Mouse (Mus musculus) gastrocnemius, adult 18-20 months (tissue): ENCODE data around the gene Gm45837. TPM values are rescaled to one million over a fixed set of nuclear protein-coding genes. Genes with fewer than 3 reads are reported as not detected.

Experiments used
- DNase-seq: peaks from one replicate; pipeline ENCODE4 v3.0.0; 2021; ENCODE audit warnings: low spot score
- long read RNA-seq, 2 experiments: library from polyadenylated mRNA; stranded (forward); transcript quantifications; one replicate each; pipeline ENCODE4 v2.0.0; 2021
- total RNA-seq, 2 experiments: library from RNA; stranded (reverse); gene quantifications; 2 replicates each; pipeline ENCODE4 v1.2.3; 2021

Gene Gm45837
- total RNA-seq: not detected
- long read RNA-seq, experiment 1, partial matches to known transcripts: 0 of 1 reads
- long read RNA-seq, experiment 1, other reads (novel, unspliced or antisense): 1 of 1 reads
- long read RNA-seq, experiment 2, partial matches to known transcripts: 0 of 2 reads
- long read RNA-seq, experiment 2, other reads (novel, unspliced or antisense): 2 of 2 reads

DNA sequence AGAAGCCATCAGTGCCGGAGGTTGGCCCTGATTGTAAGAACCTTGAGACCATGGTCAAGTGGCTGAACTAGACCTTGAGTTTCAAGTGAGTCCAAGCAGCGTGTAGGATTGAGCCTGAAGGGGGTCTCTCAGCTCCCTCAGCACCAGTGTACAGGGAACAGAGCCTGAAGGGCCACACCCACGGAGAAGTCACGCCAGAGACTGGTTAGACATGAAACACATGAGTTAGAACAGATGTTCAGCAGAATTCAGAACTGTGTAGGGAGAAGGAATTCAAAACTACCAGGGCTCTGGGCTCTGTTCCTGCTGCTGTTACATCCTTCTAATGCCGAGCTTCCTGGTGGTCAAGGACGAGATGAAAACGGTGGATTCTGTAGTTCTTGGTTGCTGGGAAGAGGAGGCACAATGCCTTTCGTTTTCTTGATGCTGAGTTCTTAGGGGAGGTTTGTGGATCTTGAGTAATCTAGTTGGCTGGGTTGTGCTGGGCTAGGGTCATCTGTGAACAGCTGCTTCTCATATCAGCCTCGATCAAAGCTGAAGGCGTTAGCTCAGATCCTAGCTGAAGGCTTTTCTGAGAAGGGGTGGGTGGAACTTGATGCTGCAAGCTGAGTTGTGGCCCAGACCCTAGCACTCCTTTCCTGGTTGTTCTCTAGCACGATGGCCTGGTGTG is at the start of gene Gm45837:
TSS of gene Gm45837 (plus strand) at position 620 of the 670 bp plus-strand sequence.
- no peak for DNase-seq

DNA sequence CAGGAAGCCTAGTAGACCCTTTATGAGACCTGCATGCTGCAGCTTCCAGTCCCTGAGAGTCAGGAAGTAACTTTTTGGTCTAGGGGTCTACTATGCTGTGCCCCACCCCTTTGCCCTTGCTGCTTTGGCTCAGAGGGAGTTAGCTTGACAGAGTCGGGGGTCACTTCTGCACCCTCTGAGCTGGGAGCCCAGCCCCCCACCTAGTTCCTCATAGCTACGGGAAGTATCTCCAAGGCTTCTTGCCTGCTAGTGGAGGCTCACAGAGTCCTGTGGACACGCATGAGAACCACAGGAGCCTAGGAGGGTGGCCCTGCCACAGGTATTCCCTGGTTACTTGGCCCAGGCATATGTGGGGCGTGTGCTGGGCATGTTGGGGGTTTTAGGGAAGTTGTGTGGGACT is 49.7 kb upstream of the Gm45837 start:
- DNase-seq: no peak

DNA sequence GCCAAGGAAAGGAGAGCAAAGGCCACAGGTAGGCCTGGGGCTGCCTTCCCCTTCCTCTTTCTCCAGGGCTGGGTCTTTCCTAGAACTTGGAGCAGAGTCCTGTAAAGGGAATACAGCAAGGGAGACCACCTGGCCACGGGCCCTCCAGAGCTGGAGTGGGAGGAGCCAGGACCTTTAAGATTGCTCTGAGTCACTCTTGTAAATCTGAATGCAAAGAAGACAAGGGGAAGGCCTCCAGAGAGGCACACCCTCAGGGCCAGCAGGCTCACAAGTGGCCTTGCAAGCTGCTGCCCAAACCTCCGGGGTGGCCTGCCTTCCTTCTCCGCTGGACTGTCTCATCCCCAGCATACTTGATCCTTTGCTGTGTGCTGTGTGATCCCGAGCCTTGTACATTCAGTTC is 48.9 kb upstream of the Gm45837 start:
- no peak for DNase-seq

DNA sequence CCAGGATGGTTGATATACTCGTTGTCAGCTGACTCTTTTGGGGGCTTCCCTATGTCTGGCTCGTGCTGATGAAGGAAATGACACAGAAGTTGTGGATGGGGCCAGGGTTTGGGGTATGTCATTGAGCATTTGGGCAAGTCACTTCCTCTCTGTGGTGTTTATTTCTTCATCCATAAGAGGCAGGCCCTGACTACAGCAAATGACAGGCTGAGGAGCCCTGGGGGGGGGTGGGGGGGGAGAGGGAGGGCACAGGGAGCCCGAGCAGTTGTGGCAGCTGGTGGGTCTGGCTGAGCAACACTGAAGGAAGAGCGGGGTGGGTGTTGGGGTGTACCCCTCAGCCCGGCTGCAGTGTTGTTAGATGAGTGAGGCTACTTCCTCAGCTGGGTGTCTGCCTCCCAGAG is 47.9 kb upstream of the Gm45837 start:
- DNase-seq: no peak

DNA sequence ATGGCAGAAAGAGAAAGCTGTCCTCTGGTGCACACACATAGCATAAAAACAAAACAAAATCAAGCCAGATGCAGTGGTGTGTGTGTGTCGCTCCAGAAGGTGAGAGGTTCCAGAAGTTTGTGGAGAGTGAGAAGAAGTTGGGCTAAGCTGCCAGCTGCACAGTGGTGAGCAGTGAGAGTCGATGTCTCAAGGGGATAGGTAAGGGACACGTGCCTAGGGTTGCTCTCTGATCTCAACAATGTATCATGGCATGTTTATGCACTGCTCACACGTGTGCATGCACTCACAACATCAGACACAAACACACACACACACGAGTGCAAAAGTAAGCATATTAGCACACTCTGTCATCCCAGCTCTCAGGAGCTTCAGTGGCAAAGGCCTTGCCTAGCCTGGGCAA is 46.8 kb upstream of the Gm45837 start:
- DNase-seq: no peak

DNA sequence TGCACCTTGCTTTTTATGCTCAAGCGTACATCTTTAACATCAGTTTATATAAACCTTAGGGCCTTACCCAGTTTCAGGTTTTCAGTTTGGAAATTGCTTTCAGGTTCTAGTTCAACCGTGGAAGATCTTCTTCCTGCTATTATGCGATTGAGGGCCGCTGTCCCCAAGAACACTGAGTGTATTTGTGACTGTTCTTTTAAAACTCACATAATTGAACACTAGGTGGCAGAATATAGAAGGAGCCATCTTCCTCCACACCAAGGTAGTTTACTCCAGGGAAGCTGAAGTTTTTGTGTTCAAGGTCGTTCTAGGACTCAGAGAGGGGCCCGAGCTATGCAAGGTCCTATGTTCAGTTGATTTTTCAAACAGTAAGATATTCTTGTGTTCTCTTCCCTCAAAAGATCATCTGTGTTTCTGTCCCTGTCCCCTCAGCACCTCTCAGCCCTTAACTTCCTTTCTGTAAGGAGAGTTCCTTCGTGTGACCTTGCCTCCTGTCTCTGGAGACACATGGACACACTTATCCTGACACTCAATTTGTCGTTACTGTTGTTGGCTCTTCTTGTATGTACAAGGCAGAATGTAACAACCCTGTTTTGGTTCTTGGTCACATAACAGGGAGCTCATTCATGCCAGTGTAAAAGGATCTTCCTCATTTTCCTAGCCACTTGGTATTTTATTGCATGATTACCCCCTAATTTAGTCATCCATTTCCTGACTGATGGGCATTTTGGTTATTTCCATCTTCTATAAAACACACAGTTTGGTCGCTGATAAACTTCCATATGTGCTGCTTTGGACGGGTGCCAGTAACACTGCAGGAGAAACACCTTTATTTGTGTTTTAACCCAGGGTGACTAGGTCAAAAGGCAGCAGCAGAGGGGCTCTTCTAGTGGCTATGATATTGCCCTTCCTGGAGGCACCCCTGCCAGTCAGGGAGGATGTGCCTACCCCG is 42.5 kb upstream of the Gm45837 start:
- DNase-seq: no peak

DNA sequence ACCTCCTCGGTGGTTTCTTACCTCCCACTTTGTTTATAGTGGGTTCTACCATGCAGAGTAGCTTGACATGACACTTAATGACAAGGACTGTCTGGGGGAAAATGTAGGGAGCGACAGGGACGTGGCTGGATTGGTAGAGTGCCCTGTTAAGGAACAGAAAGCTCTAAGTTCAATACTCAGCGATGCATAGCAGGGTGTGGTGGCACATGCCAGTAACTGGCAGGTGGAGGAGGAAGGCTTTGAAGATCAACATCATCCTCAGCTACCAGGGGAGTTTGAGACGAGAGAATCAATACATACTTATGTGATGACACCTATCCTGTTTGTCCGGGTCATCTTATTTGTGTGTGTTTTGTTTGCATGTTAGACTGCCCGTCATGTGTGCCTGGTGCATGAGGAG is 41.0 kb upstream of the Gm45837 start:
- DNase-seq: no peak

DNA sequence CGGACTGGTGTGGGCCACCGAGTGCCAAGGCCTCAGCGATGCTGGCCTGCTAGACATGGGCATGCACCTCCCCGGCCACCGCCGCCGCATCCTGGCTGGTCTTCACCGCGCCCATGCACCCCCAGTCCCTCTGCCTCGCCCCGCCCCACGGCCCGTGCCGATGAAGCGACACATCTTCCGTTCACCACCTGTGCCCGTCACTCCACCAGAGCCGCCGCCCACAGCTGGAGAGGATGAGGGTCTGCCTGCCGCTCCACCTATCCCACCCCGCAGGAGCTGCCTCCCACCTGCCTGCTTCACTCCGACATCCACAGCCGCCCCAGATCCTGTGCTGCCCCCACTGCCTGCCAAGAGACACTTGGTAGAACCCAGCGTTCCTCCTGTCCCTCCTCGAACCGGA is 37.6 kb upstream of the Gm45837 start:
- no peak for DNase-seq

DNA sequence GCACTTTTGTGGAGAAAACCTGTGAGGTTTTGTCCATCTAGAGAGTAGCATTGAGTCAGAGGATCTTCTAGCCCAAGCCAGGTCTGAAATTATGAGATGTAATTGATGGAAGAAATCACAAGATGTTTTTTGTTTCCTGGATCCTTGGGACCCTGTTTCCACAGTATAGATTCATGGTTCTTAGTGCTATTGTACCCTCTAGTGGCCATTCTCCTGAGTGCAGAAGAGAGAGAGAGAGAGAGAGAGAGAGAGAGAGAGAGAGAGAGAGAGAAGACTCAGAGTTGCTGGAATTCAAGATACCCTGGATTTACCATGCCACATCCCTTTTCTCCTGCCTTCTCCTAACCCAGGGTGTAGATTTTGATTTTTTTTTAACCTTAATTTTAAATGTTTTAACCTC is 36.5 kb upstream of the Gm45837 start:
- peak; percentile 57 for DNase-seq

DNA sequence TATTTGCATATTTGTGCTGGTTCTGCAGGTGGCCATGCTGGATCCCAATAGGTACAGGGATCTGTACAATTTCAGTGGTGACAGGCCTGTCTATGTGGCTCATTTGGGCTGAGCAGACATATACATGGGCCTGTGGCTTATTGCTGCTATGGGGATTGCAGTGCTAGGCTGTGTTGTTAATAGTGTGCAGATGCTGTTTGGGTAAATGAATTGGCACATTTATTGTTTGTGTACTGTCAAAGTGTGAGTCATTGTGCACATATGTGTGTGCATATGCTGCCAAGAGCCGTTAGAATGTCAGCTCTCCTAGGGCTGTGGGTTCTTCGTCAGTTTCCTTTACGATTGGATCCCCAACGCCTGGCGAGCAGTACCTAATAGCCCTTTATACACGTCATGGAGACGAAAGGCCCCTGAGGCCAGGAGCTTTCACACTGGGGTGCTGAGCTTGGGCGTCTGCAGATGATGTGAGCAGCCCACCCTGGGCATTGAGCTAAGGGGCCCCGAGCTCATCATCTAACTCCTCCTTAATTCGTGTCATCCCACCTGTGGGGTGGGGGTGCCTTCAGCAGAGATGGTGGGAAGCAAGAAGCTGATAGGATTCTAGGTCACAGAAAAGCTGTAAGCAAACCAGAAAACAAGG is 33.9 kb upstream of the Gm45837 start:
- no peak for DNase-seq

DNA sequence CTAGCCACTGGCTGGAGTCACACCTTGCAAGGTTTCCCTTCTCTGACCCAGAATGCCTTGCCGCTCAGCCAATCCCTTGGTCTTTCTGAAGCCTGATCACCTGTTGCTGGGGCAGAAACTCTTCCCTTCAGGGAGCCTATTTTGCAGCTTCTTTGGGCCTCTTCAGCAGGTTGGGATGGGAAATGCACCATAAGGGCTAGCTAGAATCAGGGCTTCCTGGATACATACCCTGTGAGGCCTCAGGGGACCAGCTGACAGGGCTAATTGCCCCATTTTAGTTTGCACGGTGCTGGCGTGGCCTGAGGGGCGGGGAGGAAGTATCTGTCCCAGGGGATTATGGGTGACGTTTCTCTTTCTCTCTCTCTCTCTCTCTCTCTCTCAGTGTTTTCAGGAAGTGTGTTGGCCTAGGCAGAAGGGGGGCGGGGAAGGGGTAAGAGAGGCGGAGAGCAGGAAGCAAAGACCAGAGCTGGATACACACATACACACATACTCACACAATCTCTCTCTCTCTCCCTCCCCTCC is 32.9 kb upstream of the Gm45837 start:
- DNase-seq: peak; percentile 75

DNA sequence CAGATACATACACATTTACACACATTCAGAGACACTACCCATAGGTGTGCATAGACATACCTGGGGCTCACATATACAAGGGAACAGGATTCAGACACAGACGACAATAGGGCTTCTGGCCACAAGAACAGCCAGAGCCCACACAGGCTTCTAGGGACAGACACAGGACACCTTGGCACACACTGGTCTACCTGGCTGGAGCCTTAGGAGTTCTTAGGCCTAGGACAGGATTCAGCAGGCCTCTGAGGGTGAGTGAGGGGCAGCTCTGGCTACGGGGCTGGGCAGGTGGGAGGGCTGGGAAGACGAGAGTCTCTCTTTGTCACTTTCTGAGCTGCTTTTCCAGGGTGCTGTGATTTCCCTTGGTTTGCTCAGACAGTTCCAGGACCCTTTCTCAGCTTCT is 32.4 kb upstream of the Gm45837 start:
- no peak for DNase-seq

DNA sequence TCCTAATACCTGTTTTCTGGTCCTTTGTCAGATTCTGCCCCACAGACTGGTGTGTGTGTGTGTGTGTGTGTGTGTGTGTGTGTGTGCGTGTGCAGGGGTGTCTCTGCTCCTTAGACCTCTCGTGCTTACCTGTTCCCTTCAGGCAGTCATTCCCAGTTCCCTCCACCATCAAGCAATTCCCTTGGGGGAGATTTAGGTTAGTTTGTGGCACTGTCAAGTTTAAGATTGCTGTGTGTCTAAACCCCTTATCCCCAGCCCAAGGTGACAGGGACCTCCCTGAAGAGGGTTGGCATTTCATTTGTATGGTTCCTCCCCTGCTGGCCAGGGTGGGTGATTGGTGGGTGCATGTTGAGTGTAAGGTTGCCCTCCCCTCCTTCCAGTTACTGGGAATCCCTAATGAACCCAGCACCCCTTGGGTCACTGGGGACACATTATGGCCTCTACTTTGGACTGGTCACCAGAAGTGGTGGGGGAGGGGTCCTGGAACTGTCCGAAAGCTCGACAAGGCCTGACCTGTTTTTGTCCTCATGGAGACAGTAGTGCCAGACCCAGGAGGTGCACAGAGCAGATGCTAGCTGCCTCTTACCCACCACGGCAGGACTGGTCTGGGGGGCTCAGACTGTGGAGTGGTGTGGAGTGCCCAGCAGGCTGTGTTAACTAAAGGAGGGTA is 31.8 kb upstream of the Gm45837 start:
- no peak for DNase-seq

DNA sequence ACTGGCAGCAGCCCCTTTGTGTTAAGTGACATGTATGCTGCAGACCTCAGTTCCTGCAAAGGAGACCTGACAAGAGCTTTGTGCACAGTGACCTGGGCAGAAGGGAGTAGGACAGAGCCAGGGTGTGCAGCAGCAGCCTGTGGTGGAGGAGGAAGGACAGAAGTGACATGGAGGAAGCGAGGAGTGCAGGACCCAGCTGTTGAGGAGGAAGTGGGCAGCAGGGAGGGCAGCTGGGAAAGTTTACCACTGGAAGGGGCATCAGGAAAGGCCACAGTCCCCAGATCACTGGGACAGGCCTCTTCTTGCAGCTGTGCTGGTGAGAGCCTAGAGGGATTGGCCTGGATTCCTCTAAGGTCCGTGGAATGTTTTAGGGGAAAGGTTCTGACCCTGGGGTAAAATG is 31.0 kb upstream of the Gm45837 start:
- DNase-seq: no peak

DNA sequence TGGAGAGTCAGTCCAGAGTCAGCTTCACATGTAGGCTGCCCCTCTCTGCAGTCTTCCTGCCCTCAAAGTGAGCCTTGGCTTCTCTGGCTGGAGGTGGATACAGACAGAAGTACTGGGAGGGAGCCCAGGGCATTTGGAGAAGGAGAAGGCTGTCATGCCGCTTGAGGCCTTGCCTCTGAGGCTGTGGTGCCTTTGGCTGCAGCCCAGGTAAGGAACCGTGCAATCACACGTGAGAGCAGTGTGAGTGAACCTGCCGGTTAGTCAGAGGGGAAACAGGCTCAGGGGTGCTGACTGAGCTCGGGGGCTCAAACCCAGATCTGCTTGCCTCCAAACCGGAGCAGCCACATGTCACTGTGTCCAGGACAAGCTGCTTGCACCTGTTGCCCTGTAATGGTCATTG is 29.2 kb upstream of the Gm45837 start:
- DNase-seq: peak; percentile 47

DNA sequence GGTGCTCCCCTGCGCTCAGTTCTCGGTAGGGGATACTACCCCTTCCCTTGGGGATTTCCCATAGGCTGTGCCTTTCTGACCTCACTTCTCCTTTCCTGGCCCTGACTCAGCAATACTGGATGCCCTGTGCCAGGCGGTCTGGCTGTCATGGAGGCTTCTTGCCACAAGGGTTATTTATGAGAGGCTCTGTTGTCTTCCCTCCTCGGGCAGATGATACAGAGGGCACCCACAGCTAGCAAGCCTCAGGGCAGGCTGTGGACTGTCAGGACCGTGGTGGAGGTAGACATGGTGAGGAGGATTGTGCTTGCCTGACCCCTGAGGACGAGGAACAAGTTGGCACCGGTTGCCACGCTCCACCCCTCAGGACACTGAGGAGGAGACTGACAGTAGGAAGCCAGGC is 28.3 kb upstream of the Gm45837 start:
- DNase-seq: peak; percentile 71

DNA sequence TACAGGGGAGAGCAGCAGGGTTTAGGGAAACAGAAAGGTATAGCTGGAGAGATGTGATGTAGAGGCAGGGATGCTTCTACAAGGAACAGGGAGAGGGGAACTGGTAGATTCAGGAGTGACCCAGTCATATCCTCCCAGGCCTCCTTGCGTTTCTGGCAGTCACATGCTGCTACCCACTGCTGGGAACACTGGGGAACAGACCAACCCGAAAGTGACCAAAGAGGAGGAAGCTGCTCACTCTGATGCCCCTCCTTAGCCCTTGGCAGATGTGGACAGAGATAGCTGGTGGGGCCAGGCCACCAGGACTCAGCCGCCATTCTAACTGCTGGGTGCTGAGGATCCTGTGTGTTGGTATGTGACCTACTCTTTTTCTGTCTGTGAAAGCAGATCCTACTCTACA is 26.9 kb upstream of the Gm45837 start:
- no peak for DNase-seq

DNA sequence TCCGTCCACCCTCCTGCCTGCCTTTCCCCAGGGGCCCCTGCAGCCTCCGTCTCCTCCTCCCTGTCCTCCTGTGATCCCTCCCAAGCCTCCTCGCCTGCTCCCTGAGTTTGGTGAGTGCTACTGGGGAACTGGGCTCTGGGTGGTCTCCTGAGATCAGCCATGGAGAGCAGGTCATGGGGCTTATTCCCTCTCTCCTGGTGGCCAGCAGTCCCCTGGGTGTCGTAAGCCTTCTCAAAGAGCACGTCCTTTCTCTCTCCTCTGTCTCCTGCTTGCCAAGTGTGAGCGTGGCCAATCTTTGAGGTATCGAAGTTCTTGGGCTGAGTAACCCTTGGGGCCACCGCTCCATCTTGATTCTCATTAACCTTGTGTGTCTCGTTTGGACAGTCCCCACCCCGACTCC is 25.8 kb upstream of the Gm45837 start:
- DNase-seq: no peak

DNA sequence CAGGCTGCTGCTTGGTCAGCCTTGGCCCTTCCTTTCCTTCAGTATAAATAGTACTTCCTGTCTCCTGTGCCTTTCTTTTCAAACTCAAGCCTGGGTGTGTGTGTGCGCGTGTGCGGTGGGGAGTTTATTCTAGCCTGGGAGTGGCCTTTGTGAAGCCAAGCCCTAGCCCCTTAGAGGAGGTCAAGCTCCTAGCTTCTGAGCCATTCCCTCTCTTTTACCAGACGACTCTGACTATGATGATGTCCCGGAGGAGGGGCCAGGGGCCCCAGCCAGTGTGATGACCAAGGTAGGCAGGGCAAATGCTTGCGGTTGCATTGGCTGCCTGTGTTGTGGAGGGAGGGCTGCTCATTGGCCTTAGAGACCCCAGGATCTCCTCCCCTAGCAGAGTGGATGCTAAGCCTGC is 25.4 kb upstream of the Gm45837 start:
- DNase-seq: no peak

DNA sequence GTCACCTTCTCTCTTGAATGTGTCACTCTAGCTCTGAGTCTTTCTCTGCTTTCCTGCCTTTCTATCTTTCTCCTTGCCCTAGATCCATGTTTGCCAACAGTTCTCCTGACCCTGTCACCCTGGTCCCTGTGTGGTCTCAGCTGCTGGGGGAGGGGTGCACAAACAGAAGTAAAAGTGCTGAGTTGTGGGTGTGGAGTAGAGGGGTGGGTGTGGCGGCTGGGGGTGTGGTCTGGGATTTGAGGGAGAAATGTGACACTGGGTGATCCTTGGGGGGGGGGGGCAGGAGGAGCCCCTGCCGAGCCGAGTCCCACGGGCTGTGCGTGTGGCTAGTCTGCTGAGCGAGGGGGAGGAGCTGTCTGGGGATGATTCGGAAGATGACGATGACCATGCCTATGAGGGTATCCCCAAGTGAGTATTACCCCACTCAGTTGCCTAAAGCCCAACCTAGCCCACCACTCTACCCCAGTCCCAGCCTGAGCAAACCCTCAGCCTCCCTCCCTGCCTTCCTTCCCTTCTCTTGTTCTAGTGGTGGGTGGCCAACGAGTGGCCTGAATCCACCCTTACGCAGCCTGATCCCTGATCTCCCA is 24.7 kb upstream of the Gm45837 start:
- DNase-seq: no peak

DNA sequence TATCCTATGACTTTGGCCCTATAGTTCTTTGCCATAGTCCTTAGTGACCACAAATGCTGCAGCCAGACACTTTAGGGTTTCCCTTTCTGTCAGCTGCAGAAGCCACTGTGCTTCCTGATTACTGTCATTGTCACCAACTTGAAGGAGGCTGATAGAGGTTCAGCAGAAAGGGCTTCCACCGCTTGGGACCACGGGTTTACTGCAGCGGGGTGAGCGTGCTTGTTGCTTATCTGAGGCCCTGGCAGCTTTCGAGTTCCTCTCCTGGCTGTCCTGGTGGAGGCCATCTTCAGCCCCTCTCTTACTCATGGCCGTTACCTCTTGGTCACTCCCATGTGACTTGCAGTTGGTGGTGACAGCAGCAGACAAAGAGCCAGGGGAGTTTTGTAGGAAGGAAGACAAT is 21.4 kb upstream of the Gm45837 start:
- no peak for DNase-seq
